10 mouse cellular contexts compared by ENCODE assay signal in the genomic region with DNA sequence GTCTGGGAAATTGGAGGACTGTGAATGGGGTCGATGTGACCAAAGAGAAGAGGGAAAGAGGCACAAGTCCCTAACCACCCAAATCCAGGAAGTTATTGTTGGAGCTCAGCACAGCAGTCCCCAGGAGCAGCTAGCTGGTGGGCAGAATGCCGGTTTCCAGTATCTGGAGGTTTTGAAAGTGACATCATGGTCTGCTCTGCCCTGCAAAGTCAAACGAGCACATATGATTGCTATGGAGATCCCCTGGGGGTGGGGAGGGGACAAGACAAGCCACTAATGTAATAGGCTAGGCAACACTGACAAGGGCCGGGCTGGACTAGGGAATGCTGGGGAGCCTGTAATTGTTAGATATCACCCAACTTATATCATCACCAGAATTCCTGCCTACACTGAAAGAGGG. TPM values are rescaled to one million over a fixed set of nuclear protein-coding genes. Genes with fewer than 3 reads are reported as not detected.
A peak's percentile ranks its signal among the peaks of the same experiment; 100 is the strongest.
DNase-seq lines count a peak whose midpoint lies in the region; ATAC-seq and TF ChIP-seq lines count a peak whose summit lies in the region.
"Had no signal": no experiment of that assay in that cellular context is flagged by ENCODE, and none has a peak within 500 bp of the region (broad histone marks: within the 10 kb centered on the region; RNA-seq: fewer than 3 reads in every experiment).

No protein-coding gene starts in this region.

- no peak overlapping the region for H3K4me2 ChIP-seq in kidney, embryonic 15.5 days
- H3K4me2 ChIP-seq in embryonic facial prominence, embryonic 12.5 days (replicated peaks) = no peak overlapping the region
- 0 out of 2 replicates have a peak overlapping the region, but pooled peaks have one; percentile 8 for H3K4me2 ChIP-seq in heart, embryonic 11.5 days
- H3K4me2 ChIP-seq in kidney, embryonic 16.5 days (replicated peaks; ENCODE audit: low read depth, low read length) = no peak overlapping the region
- H3K4me2 ChIP-seq: liver, embryonic 12.5 days had no signal

- H3K27me3 ChIP-seq in kidney, embryonic 15.5 days = no peaks in the 10 kb centered on the region
- no peaks in the 10 kb centered on the region for H3K27me3 ChIP-seq in kidney, adult 2 months (replicated peaks; ENCODE audit: control insufficient read depth, insufficient read depth, low read length)
- H3K27me3 ChIP-seq in embryonic facial prominence, embryonic 12.5 days = no peaks in the 10 kb centered on the region
- no peaks in the 10 kb centered on the region for H3K27me3 ChIP-seq in heart, embryonic 11.5 days (ENCODE audit: control insufficient read depth, insufficient read depth, low read length)
- no peaks in the 10 kb centered on the region for H3K27me3 ChIP-seq in kidney, embryonic 16.5 days (ENCODE audit: insufficient read depth, low read length)
- H3K27me3 ChIP-seq: liver, embryonic 12.5 days had no signal

- H3K4me3 ChIP-seq in kidney, embryonic 15.5 days (replicated peaks) = no peak overlapping the region
- no peak overlapping the region for H3K4me3 ChIP-seq in kidney, adult 2 months (ENCODE audit: insufficient read depth, low read depth, low read length)
- H3K4me3 ChIP-seq in embryonic facial prominence, embryonic 12.5 days = no peak overlapping the region
- no peak overlapping the region for H3K4me3 ChIP-seq in heart, embryonic 11.5 days (ENCODE audit: low read depth, low read length)
- no peak overlapping the region for H3K4me3 ChIP-seq in kidney, embryonic 16.5 days (ENCODE audit: low read length)
- H3K4me3 ChIP-seq: liver, embryonic 12.5 days had no signal

- TF ChIP-seq CTCF in kidney, adult 2 months (conservative IDR thresholded peaks at IDR 0.05; ENCODE audit: insufficient read depth, insufficient read length, low read depth, low read length) = no peak

- no peaks in the 10 kb centered on the region for H3K36me3 ChIP-seq in kidney, embryonic 15.5 days
- no peaks in the 10 kb centered on the region for H3K36me3 ChIP-seq in kidney, adult 2 months (ENCODE audit: control insufficient read depth, insufficient read depth, low read length)
- H3K36me3 ChIP-seq in embryonic facial prominence, embryonic 12.5 days = no peaks in the 10 kb centered on the region
- H3K36me3 ChIP-seq in heart, embryonic 11.5 days (ENCODE audit: control insufficient read depth, insufficient read depth, low read length) = no peaks in the 10 kb centered on the region
- no peaks in the 10 kb centered on the region; the same call in 1 of the 2 replicates for H3K36me3 ChIP-seq in kidney, embryonic 16.5 days (ENCODE audit: insufficient read depth, low read length)
- H3K36me3 ChIP-seq: liver, embryonic 12.5 days had no signal

- no peak overlapping the region for H3K9ac ChIP-seq in kidney, embryonic 15.5 days
- H3K9ac ChIP-seq in embryonic facial prominence, embryonic 12.5 days = no peak overlapping the region
- H3K9ac ChIP-seq in heart, embryonic 11.5 days (ENCODE audit: low read depth, low read length) = peak overlapping the region; percentile 46; the same call in 1 of the 2 replicates
- no peak overlapping the region for H3K9ac ChIP-seq in kidney, embryonic 16.5 days (replicated peaks; ENCODE audit: low read length)
- H3K9ac ChIP-seq: liver, embryonic 12.5 days had no signal

- ATAC-seq in kidney, embryonic 15.5 days (replicated peaks; ENCODE audit: low FRiP score) = peak; percentile 43; the same call in 1 of the 2 replicates
- no peak for ATAC-seq in embryonic facial prominence, embryonic 12.5 days (ENCODE audit: insufficient number of reproducible peaks, insufficient read depth, low FRiP score, low TSS enrichment)
- ATAC-seq in heart, embryonic 11.5 days (replicated peaks; ENCODE audit: insufficient number of reproducible peaks, low FRiP score, low TSS enrichment) = peak; percentile 52
- ATAC-seq in megakaryocyte, adult 5-6 weeks (ENCODE audit: poor library complexity, severe bottlenecking) = 0 out of 2 replicates have a peak, but pooled peaks have one; percentile 17
- no peak for ATAC-seq in erythroid progenitor cell, adult 5-6 weeks (replicated peaks; ENCODE audit: low FRiP score, poor library complexity, severe bottlenecking)
- no peak for ATAC-seq in kidney, embryonic 16.5 days (ENCODE audit: low FRiP score, low TSS enrichment)
- ATAC-seq: liver, embryonic 12.5 days had no signal

- TF ChIP-seq POLR2A in kidney, adult 2 months (IDR thresholded peaks at IDR 0.05; ENCODE audit: low read depth, low read length) = no peak

- 27% methylated on average over 4 of the region's 4 CpGs for WGBS in kidney, embryonic 15.5 days
- 18% methylated on average over 4 of the region's 4 CpGs for WGBS in kidney, adult 2 months
- 5% methylated on average over 4 of the region's 4 CpGs for WGBS in embryonic facial prominence, embryonic 12.5 days
- WGBS in heart, embryonic 11.5 days (ENCODE audit: insufficient replicate concordance) = 14% methylated on average over 4 of the region's 4 CpGs
- 27% methylated on average over 4 of the region's 4 CpGs for WGBS in kidney, embryonic 16.5 days

- DNase-seq in kidney, adult 2 months = no peak
- DNase-seq in adrenal gland, postnatal 25 days = no peak
- DNase-seq: kidney, adult 9 months had no signal

- H3K27ac ChIP-seq in kidney, embryonic 15.5 days = no peak overlapping the region
- no peak overlapping the region for H3K27ac ChIP-seq in kidney, adult 2 months (ENCODE audit: insufficient read depth, low read depth, low read length)
- 0 out of 2 replicates have a peak overlapping the region, but pooled peaks have one; percentile 19 for H3K27ac ChIP-seq in embryonic facial prominence, embryonic 12.5 days
- H3K27ac ChIP-seq in heart, embryonic 11.5 days (ENCODE audit: low read depth, low read length) = peak overlapping the region; percentile 46; the same call in 1 of the 2 replicates
- no peak overlapping the region for H3K27ac ChIP-seq in kidney, embryonic 16.5 days (ENCODE audit: low read length)
- H3K27ac ChIP-seq: liver, embryonic 12.5 days had no signal

- H3K9me3 ChIP-seq in kidney, embryonic 15.5 days (replicated peaks) = no peaks in the 10 kb centered on the region
- H3K9me3 ChIP-seq in embryonic facial prominence, embryonic 12.5 days = no peaks in the 10 kb centered on the region
- no peaks in the 10 kb centered on the region for H3K9me3 ChIP-seq in heart, embryonic 11.5 days (replicated peaks; ENCODE audit: control insufficient read depth, low read length)
- no peaks in the 10 kb centered on the region for H3K9me3 ChIP-seq in kidney, embryonic 16.5 days (ENCODE audit: low read length)
- H3K9me3 ChIP-seq: liver, embryonic 12.5 days had no signal

- H3K4me1 ChIP-seq in kidney, embryonic 15.5 days = no peaks in the 10 kb centered on the region
- H3K4me1 ChIP-seq in kidney, adult 2 months (ENCODE audit: control insufficient read depth, insufficient read depth, low read length) = no peaks in the 10 kb centered on the region
- peaks cover 19% of the 10 kb centered on the region; the same call in 1 of the 2 replicates for H3K4me1 ChIP-seq in embryonic facial prominence, embryonic 12.5 days
- H3K4me1 ChIP-seq in heart, embryonic 11.5 days (ENCODE audit: control insufficient read depth, insufficient read depth, low read length) = 0 out of 2 replicates have a peak, but pooled peaks cover 5% of the 10 kb centered on the region
- H3K4me1 ChIP-seq in kidney, embryonic 16.5 days (ENCODE audit: insufficient read depth, low read length) = no peaks in the 10 kb centered on the region
- H3K4me1 ChIP-seq: liver, embryonic 12.5 days had no signal

RNA-seq across cellular contexts. Expression of a gene that starts 4.0 kb away (rescaled TPM):
- polyA plus RNA-seq in kidney, embryonic 15.5 days (2015; fragmentation: Nextera tagmentation; extraction: Ambion mirVana) = 0.09 and 0.13 TPM in 2 replicates
- polyA plus RNA-seq in kidney, adult 2 months (2012; rRNA removed) = 0.52 and 0.55 TPM in 2 replicates
- 0.23 and 0.38 TPM in 2 replicates for polyA plus RNA-seq in embryonic facial prominence, embryonic 12.5 days (2016; fragmentation: Nextera tagmentation; extraction: Ambion mirVana)
- polyA plus RNA-seq in heart, embryonic 11.5 days (2014; fragmentation: Nextera tagmentation; extraction: Ambion mirVana) = not detected in 2 replicates
- 0.36 and 0.42 TPM in 2 replicates for total RNA-seq in megakaryocyte, adult 5-6 weeks (2015)
- 0.11 and 0.24 TPM in 2 replicates for total RNA-seq in megakaryocyte, adult 5-6 weeks (2017)
- total RNA-seq in erythroid progenitor cell, adult 5-6 weeks (2015; ENCODE audit: low replicate concordance) = not detected in 2 replicates
- total RNA-seq in erythroid progenitor cell, adult 5-6 weeks (2017; ENCODE audit: low replicate concordance) = not detected in 2 replicates
- total RNA-seq in adrenal gland, postnatal 25 days (2021) = 0.86 and 0.88 TPM in 2 replicates
- 0.09 and 0.16 TPM in 2 replicates for polyA plus RNA-seq in kidney, embryonic 16.5 days (2015; fragmentation: Nextera tagmentation; extraction: Ambion mirVana)

RNA-seq across cellular contexts. Expression of a gene that starts 11.1 kb away (rescaled TPM):
- polyA plus RNA-seq in kidney, embryonic 15.5 days (2015; fragmentation: Nextera tagmentation; extraction: Ambion mirVana) = 1.7 and 2.2 TPM in 2 replicates
- 0.48 and 0.63 TPM in 2 replicates for polyA plus RNA-seq in kidney, adult 2 months (2012; rRNA removed)
- polyA plus RNA-seq in embryonic facial prominence, embryonic 12.5 days (2016; fragmentation: Nextera tagmentation; extraction: Ambion mirVana) = 1.1 and 1.2 TPM in 2 replicates
- polyA plus RNA-seq in heart, embryonic 11.5 days (2014; fragmentation: Nextera tagmentation; extraction: Ambion mirVana) = 0.87 TPM in 2 replicates
- total RNA-seq in megakaryocyte, adult 5-6 weeks (2015) = 544 and 557 TPM in 2 replicates
- total RNA-seq in megakaryocyte, adult 5-6 weeks (2017) = 478 and 480 TPM in 2 replicates
- 79.6 and 88.9 TPM in 2 replicates for total RNA-seq in erythroid progenitor cell, adult 5-6 weeks (2015; ENCODE audit: low replicate concordance)
- 40.0 and 44.3 TPM in 2 replicates for total RNA-seq in erythroid progenitor cell, adult 5-6 weeks (2017; ENCODE audit: low replicate concordance)
- total RNA-seq in adrenal gland, postnatal 25 days (2021) = 1.2 and 1.4 TPM in 2 replicates
- polyA plus RNA-seq in kidney, embryonic 16.5 days (2015; fragmentation: Nextera tagmentation; extraction: Ambion mirVana) = 1.3 and 2.1 TPM in 2 replicates

RNA-seq across cellular contexts. Expression of a gene that starts 51.3 kb away (rescaled TPM):
- 163 and 173 TPM in 2 replicates for polyA plus RNA-seq in kidney, embryonic 15.5 days (2015; fragmentation: Nextera tagmentation; extraction: Ambion mirVana)
- polyA plus RNA-seq in kidney, adult 2 months (2012; rRNA removed) = 31.5 and 35.6 TPM in 2 replicates
- 211 and 228 TPM in 2 replicates for polyA plus RNA-seq in embryonic facial prominence, embryonic 12.5 days (2016; fragmentation: Nextera tagmentation; extraction: Ambion mirVana)
- polyA plus RNA-seq in heart, embryonic 11.5 days (2014; fragmentation: Nextera tagmentation; extraction: Ambion mirVana) = 117 and 124 TPM in 2 replicates
- 106 and 115 TPM in 2 replicates for total RNA-seq in megakaryocyte, adult 5-6 weeks (2015)
- 138 and 164 TPM in 2 replicates for total RNA-seq in megakaryocyte, adult 5-6 weeks (2017)
- 46.9 and 103 TPM in 2 replicates for total RNA-seq in erythroid progenitor cell, adult 5-6 weeks (2015; ENCODE audit: low replicate concordance)
- 43.6 and 67.9 TPM in 2 replicates for total RNA-seq in erythroid progenitor cell, adult 5-6 weeks (2017; ENCODE audit: low replicate concordance)
- 108 and 130 TPM in 2 replicates for total RNA-seq in adrenal gland, postnatal 25 days (2021)
- polyA plus RNA-seq in kidney, embryonic 16.5 days (2015; fragmentation: Nextera tagmentation; extraction: Ambion mirVana) = 155 and 163 TPM in 2 replicates

Comparison
In these comparisons a context has a peak if more than half of its experiments do, and no peak if none do; other contexts are left out.
1. ATAC-seq: peak in kidney, embryonic 15.5 days (single experiment), heart, embryonic 11.5 days (single experiment) and megakaryocyte, adult 5-6 weeks (single experiment); none in embryonic facial prominence, embryonic 12.5 days (single experiment), erythroid progenitor cell, adult 5-6 weeks (single experiment) and kidney, embryonic 16.5 days (single experiment).
2. H3K27ac ChIP-seq: peak in embryonic facial prominence, embryonic 12.5 days (single experiment) and heart, embryonic 11.5 days (single experiment); none in kidney, embryonic 15.5 days (single experiment), kidney, adult 2 months (single experiment) and kidney, embryonic 16.5 days (single experiment).